Mouse (Mus musculus): ENCODE measurements around the gene Ccdc32. TPM values are rescaled to one million over a fixed set of nuclear protein-coding genes. Genes with fewer than 3 reads are reported as not detected.
A peak's percentile ranks its signal among the peaks of the same experiment; 100 is the strongest.

Gene Ccdc32
- 20.0 and 21.8 TPM in 2 replicates for polyA plus RNA-seq (2016; fragmentation: Nextera tagmentation; extraction: Ambion mirVana)

- peak within 1 kb of the TSS; percentile 89 for H3K4me2 ChIP-seq
- peak within 1 kb of the TSS; percentile 69 for H3K4me3 ChIP-seq (replicated peaks)
- peaks cover 12% of the 10 kb centered on the region for H3K36me3 ChIP-seq
- peak; percentile 93 for ATAC-seq (ENCODE audit: insufficient number of reproducible peaks, insufficient read depth, low FRiP score, low TSS enrichment, low read depth)
- no peak within 1 kb of the TSS for H3K27ac ChIP-seq
- peak within 1 kb of the TSS; percentile 73 for H3K9ac ChIP-seq (replicated peaks)
- H3K4me1 ChIP-seq (replicated peaks): peaks cover 9% of the 10 kb centered on the region; the same call in 1 of the 2 replicates
- under 1% methylated on average over 28 of the region's 28 CpGs for WGBS
- no peaks in the 10 kb centered on the region for H3K27me3 ChIP-seq
- no peaks in the 10 kb centered on the region for H3K9me3 ChIP-seq
These were observed at the start of gene Ccdc32 for GRCm38 (mm10) chr2:119028941-119029551. Ccdc32 (minus strand) TSS chr2:119029393.

- no peaks in the 10 kb centered on the region for H3K9me3 ChIP-seq
- H3K36me3 ChIP-seq: peaks cover 43% of the 10 kb centered on the region
- ATAC-seq (ENCODE audit: insufficient number of reproducible peaks, insufficient read depth, low FRiP score, low TSS enrichment, low read depth): no peak
- H3K4me3 ChIP-seq (replicated peaks): no peak overlapping the region
- WGBS: 92% methylated on average over 4 of the region's 4 CpGs
- H3K4me1 ChIP-seq (replicated peaks): no peaks in the 10 kb centered on the region
- no peak overlapping the region for H3K4me2 ChIP-seq
- no peaks in the 10 kb centered on the region for H3K27me3 ChIP-seq
- no peak overlapping the region for H3K9ac ChIP-seq (replicated peaks)
- H3K27ac ChIP-seq: no peak overlapping the region
These were observed 43.2 kb upstream of the Ccdc32 start for GRCm38 (mm10) chr2:119072397-119072796.

GRCm38 (mm10) chr2:119060139-119060538 is 30.9 kb upstream of the Ccdc32 start:
- Histone ChIP-seq H3K36me3 (peaks cover 37% of the 10 kb centered on the region), H3K9me3 (no peaks in the 10 kb centered on the region), H3K27ac (no peak overlapping the region), H3K4me2 (no peak overlapping the region), H3K4me3 (replicated peaks) (no peak overlapping the region), H3K4me1 (replicated peaks) (no peaks in the 10 kb centered on the region), H3K27me3 (no peaks in the 10 kb centered on the region), H3K9ac (replicated peaks) (no peak overlapping the region)
- no peak for ATAC-seq (ENCODE audit: insufficient number of reproducible peaks, insufficient read depth, low FRiP score, low TSS enrichment, low read depth)
- WGBS: 98% methylated on average over 2 of the region's 2 CpGs

GRCm38 (mm10) chr2:119050132-119050650 is 21.0 kb upstream of the Ccdc32 start:
- Histone ChIP-seq H3K9me3 (no peaks in the 10 kb centered on the region), H3K27me3 (no peaks in the 10 kb centered on the region), H3K4me3 (replicated peaks) (no peak overlapping the region), H3K36me3 (no peaks in the 10 kb centered on the region), H3K4me1 (replicated peaks) (peaks cover 11% of the 10 kb centered on the region; the same call in 1 of the 2 replicates), H3K9ac (replicated peaks) (no peak overlapping the region), H3K27ac (no peak overlapping the region), H3K4me2 (no peak overlapping the region)
- 88% methylated on average over 4 of the region's 4 CpGs for WGBS
- ATAC-seq (ENCODE audit: insufficient number of reproducible peaks, insufficient read depth, low FRiP score, low TSS enrichment, low read depth): no peak

GRCm38 (mm10) chr2:119047849-119048248 is 18.7 kb upstream of the Ccdc32 start:
- Histone ChIP-seq H3K27me3 (no peaks in the 10 kb centered on the region), H3K9me3 (no peaks in the 10 kb centered on the region), H3K4me2 (peak overlapping the region; percentile 58), H3K4me1 (replicated peaks) (peaks cover 11% of the 10 kb centered on the region; the same call in 1 of the 2 replicates), H3K36me3 (no peaks in the 10 kb centered on the region), H3K9ac (replicated peaks) (peak overlapping the region; percentile 67; the same call in 1 of the 2 replicates), H3K27ac (0 out of 2 replicates have a peak overlapping the region, but pooled peaks have one; percentile 94), H3K4me3 (replicated peaks) (peak overlapping the region; percentile 74)
- WGBS: 23% methylated on average over 4 of the region's 4 CpGs
- ATAC-seq (ENCODE audit: insufficient number of reproducible peaks, insufficient read depth, low FRiP score, low TSS enrichment, low read depth): no peak

- no peaks in the 10 kb centered on the region for H3K9me3 ChIP-seq
These were observed 17.7 kb upstream of the Ccdc32 start, which contains the start of gene Knl1 for GRCm38 (mm10) chr2:119046649-119047611. Knl1 (plus strand) TSS chr2:119047119.

GRCm38 (mm10) chr2:119045163-119045562 is 16.0 kb upstream of the Ccdc32 start:
- ATAC-seq (ENCODE audit: insufficient number of reproducible peaks, insufficient read depth, low FRiP score, low TSS enrichment, low read depth): no peak
- H3K4me3 ChIP-seq (replicated peaks): no peak overlapping the region
- no peak overlapping the region for H3K9ac ChIP-seq (replicated peaks)
- H3K27me3 ChIP-seq: no peaks in the 10 kb centered on the region
- H3K4me1 ChIP-seq (replicated peaks): peaks cover 11% of the 10 kb centered on the region; the same call in 1 of the 2 replicates
- H3K27ac ChIP-seq: no peak overlapping the region
- no peak overlapping the region for H3K4me2 ChIP-seq
- peaks cover 15% of the 10 kb centered on the region; the same call in 1 of the 2 replicates for H3K36me3 ChIP-seq
- WGBS: 63% methylated on average over 2 of the region's 2 CpGs
- H3K9me3 ChIP-seq: no peaks in the 10 kb centered on the region

More at GRCm38 (mm10) chr2:119046649-119047611, 17.7 kb upstream of the Ccdc32 start, which contains the start of gene Knl1:
- ATAC-seq (ENCODE audit: insufficient number of reproducible peaks, insufficient read depth, low FRiP score, low TSS enrichment, low read depth): peak; percentile 91
- no peaks in the 10 kb centered on the region for H3K27me3 ChIP-seq
- peak within 1 kb of the TSS; percentile 67 for H3K9ac ChIP-seq (replicated peaks)
- H3K4me2 ChIP-seq: peak within 1 kb of the TSS; percentile 58
- peak within 1 kb of the TSS; percentile 94 for H3K27ac ChIP-seq
- peaks cover 11% of the 10 kb centered on the region; the same call in 1 of the 2 replicates for H3K4me1 ChIP-seq (replicated peaks)
- peak within 1 kb of the TSS; percentile 74 for H3K4me3 ChIP-seq (replicated peaks)
- under 1% methylated on average over 77 of the region's 77 CpGs for WGBS
- H3K36me3 ChIP-seq: peaks cover 6% of the 10 kb centered on the region; the same call in 1 of the 2 replicates

GRCm38 (mm10) chr2:119040882-119041281 is 11.7 kb upstream of the Ccdc32 start:
- H3K36me3 ChIP-seq: peaks cover 48% of the 10 kb centered on the region
- H3K9ac ChIP-seq (replicated peaks): no peak overlapping the region
- WGBS: 50% methylated on average over 4 of the region's 4 CpGs
- H3K27ac ChIP-seq: no peak overlapping the region
- no peaks in the 10 kb centered on the region for H3K9me3 ChIP-seq
- ATAC-seq (ENCODE audit: insufficient number of reproducible peaks, insufficient read depth, low FRiP score, low TSS enrichment, low read depth): no peak
- no peaks in the 10 kb centered on the region for H3K27me3 ChIP-seq
- H3K4me3 ChIP-seq (replicated peaks): no peak overlapping the region
- H3K4me1 ChIP-seq (replicated peaks): peaks cover 6% of the 10 kb centered on the region
- H3K4me2 ChIP-seq: no peak overlapping the region

GRCm38 (mm10) chr2:119035397-119035745 is 6.2 kb upstream of the Ccdc32 start:
- 11% methylated on average over 7 of the region's 7 CpGs for WGBS

GRCm38 (mm10) chr2:119034656-119035396 is 5.6 kb upstream of the Ccdc32 start, which contains the start of gene Rpusd2:
Rpusd2 (plus strand) TSS chr2:119034790.
- H3K9ac ChIP-seq (replicated peaks): peak within 1 kb of the TSS; percentile 82
- ATAC-seq (ENCODE audit: insufficient number of reproducible peaks, insufficient read depth, low FRiP score, low TSS enrichment, low read depth): peak; percentile 91
- H3K4me2 ChIP-seq: peak within 1 kb of the TSS; percentile 79
- no peaks in the 10 kb centered on the region for H3K9me3 ChIP-seq
- H3K36me3 ChIP-seq: peaks cover 30% of the 10 kb centered on the region
- peak within 1 kb of the TSS; percentile 93 for H3K27ac ChIP-seq
- peaks cover 15% of the 10 kb centered on the region for H3K4me1 ChIP-seq (replicated peaks)
- peak within 1 kb of the TSS; percentile 81 for H3K4me3 ChIP-seq (replicated peaks)
- no peaks in the 10 kb centered on the region for H3K27me3 ChIP-seq
- WGBS: under 1% methylated on average over 49 of the region's 49 CpGs

More at GRCm38 (mm10) chr2:119035397-119035745, 6.2 kb upstream of the Ccdc32 start:
- H3K4me3 ChIP-seq (replicated peaks): peak overlapping the region; percentile 81
- H3K36me3 ChIP-seq: peaks cover 35% of the 10 kb centered on the region
- H3K27ac ChIP-seq: peak overlapping the region; percentile 93
- H3K9ac ChIP-seq (replicated peaks): peak overlapping the region; percentile 82
- no peak for ATAC-seq (ENCODE audit: insufficient number of reproducible peaks, insufficient read depth, low FRiP score, low TSS enrichment, low read depth)
- H3K9me3 ChIP-seq: no peaks in the 10 kb centered on the region
- H3K4me1 ChIP-seq (replicated peaks): peaks cover 15% of the 10 kb centered on the region
- H3K27me3 ChIP-seq: no peaks in the 10 kb centered on the region
- peak overlapping the region; percentile 79 for H3K4me2 ChIP-seq

Measured in limb, embryonic 12.5 days (tissue).